8 mouse cellular contexts compared by ENCODE assay signal in genomic region chr10:23080749-23081547, GRCm38 (mm10).
DNase-seq lines count a peak whose midpoint lies in the region; ATAC-seq and TF ChIP-seq lines count a peak whose summit lies in the region.

No protein-coding gene starts in this region.

- H3K9ac ChIP-seq in embryonic facial prominence, embryonic 12.5 days = no peak overlapping the region
- no peak overlapping the region for H3K9ac ChIP-seq in heart, adult 2 months (ENCODE audit: low read depth, low read length)
- H3K9ac ChIP-seq in limb, embryonic 11.5 days (ENCODE audit: low read length) = no peak overlapping the region

- no peaks in the 10 kb centered on the region; the same call in 1 of the 2 replicates for H3K27me3 ChIP-seq in embryonic facial prominence, embryonic 12.5 days
- H3K27me3 ChIP-seq in heart, adult 2 months (ENCODE audit: control insufficient read depth, insufficient read depth, low read length) = no peaks in the 10 kb centered on the region
- no peaks in the 10 kb centered on the region for H3K27me3 ChIP-seq in limb, embryonic 11.5 days (ENCODE audit: control insufficient read depth, insufficient read depth, low read length)

- peak; percentile 96 for TF ChIP-seq CTCF in heart, adult 2 months (IDR thresholded peaks at IDR 0.05)

- H3K4me3 ChIP-seq in embryonic facial prominence, embryonic 12.5 days = no peak overlapping the region
- no peak overlapping the region for H3K4me3 ChIP-seq in heart, adult 2 months
- H3K4me3 ChIP-seq in limb, embryonic 11.5 days (ENCODE audit: low read depth, low read length) = no peak overlapping the region

- H3K79me2 ChIP-seq in heart, adult 2 months (replicated peaks; ENCODE audit: control insufficient read depth, insufficient read depth, low read length) = no peaks in the 10 kb centered on the region

- no peak overlapping the region for H3K27ac ChIP-seq in embryonic facial prominence, embryonic 12.5 days
- no peak overlapping the region for H3K27ac ChIP-seq in heart, adult 2 months
- no peak overlapping the region for H3K27ac ChIP-seq in limb, embryonic 11.5 days (replicated peaks; ENCODE audit: low read depth, low read length)

- WGBS in embryonic facial prominence, embryonic 12.5 days = 36% methylated on average over 24 of the region's 24 CpGs
- 35% methylated on average over 24 of the region's 24 CpGs for WGBS in heart, adult 2 months
- WGBS in limb, embryonic 11.5 days = 38% methylated on average over 24 of the region's 24 CpGs

- TF ChIP-seq EP300 in heart, adult 2 months (IDR thresholded peaks at IDR 0.05; ENCODE audit: insufficient read depth, low read depth, low read length) = peak; percentile 65; the same call in 1 of the 2 replicates

- no peak for ATAC-seq in embryonic facial prominence, embryonic 12.5 days (ENCODE audit: insufficient number of reproducible peaks, insufficient read depth, low FRiP score, low TSS enrichment)
- no peak for ATAC-seq in limb, embryonic 11.5 days (ENCODE audit: insufficient number of reproducible peaks, low FRiP score, low TSS enrichment, low read depth)
- ATAC-seq in monocyte, adult 5-6 weeks (replicated peaks; ENCODE audit: insufficient number of reproducible peaks, low FRiP score, low TSS enrichment, poor library complexity, severe bottlenecking) = peak; percentile 63; the same call in 1 of the 2 replicates

- H3K4me1 ChIP-seq in embryonic facial prominence, embryonic 12.5 days = no peaks in the 10 kb centered on the region
- no peaks in the 10 kb centered on the region; the same call in 1 of the 2 replicates for H3K4me1 ChIP-seq in heart, adult 2 months (ENCODE audit: control insufficient read depth, insufficient read depth, low read length)
- H3K4me1 ChIP-seq in limb, embryonic 11.5 days (ENCODE audit: control insufficient read depth, insufficient read depth, low read length) = 0 out of 2 replicates have a peak, but pooled peaks cover 3% of the 10 kb centered on the region

- H3K9me3 ChIP-seq in embryonic facial prominence, embryonic 12.5 days = no peaks in the 10 kb centered on the region
- H3K9me3 ChIP-seq in limb, embryonic 11.5 days (ENCODE audit: control insufficient read depth, low read length) = no peaks in the 10 kb centered on the region

- intact Hi-C loops in heart, adult 2 months (cut with DNase I) = loop anchor here (2.0 to 5.0 kb wide), 4 partner anchors 300 to 696 kb away; no protein-coding TSS in a partner anchor

- H3K4me2 ChIP-seq in embryonic facial prominence, embryonic 12.5 days (replicated peaks) = peak overlapping the region; percentile 16; the same call in 1 of the 2 replicates
- H3K4me2 ChIP-seq in limb, embryonic 11.5 days (ENCODE audit: low read depth, severe bottlenecking) = no peak overlapping the region

- TF ChIP-seq POLR2A in heart, adult 2 months (IDR thresholded peaks at IDR 0.05; ENCODE audit: insufficient read depth, low read depth, low read length) = no peak

- DNase-seq in 3T3-L1 (ENCODE audit: low read depth, low spot score) = peak; percentile 82
- DNase-seq in adrenal gland, postnatal 36 days = peak; percentile 82 to 83
- DNase-seq in heart, adult 2 months = peak; percentile 73 to 89
- peak; percentile 85 for DNase-seq in kidney, adult 18-20 months
- DNase-seq in limb, embryonic 11.5 days (ENCODE audit: low spot score) = peak; percentile 92
- peak; percentile 9 to 26 for DNase-seq in spleen, postnatal 36 days (ENCODE audit: low spot score in 2 of 2)

- H3K36me3 ChIP-seq in embryonic facial prominence, embryonic 12.5 days = no peaks in the 10 kb centered on the region
- no peaks in the 10 kb centered on the region for H3K36me3 ChIP-seq in heart, adult 2 months (ENCODE audit: control insufficient read depth, insufficient read depth, low read length)
- no peaks in the 10 kb centered on the region for H3K36me3 ChIP-seq in limb, embryonic 11.5 days (ENCODE audit: control insufficient read depth, insufficient read depth, low read length)

Comparison
In these comparisons a context has a peak if more than half of its experiments do, and no peak if none do; other contexts are left out.
1. DNase-seq: peak in every context shown above with its lines; median percentile 92 in limb, embryonic 11.5 days; 85 in kidney, adult 18-20 months; 82 in adrenal gland, postnatal 36 days; 82 in 3T3-L1; 81 in heart, adult 2 months; 18 in spleen, postnatal 36 days.